Mouse (Mus musculus) adrenal gland, adult 18-20 months (tissue): ENCODE measurements around the gene Bace2. TPM values are rescaled to one million over a fixed set of nuclear protein-coding genes. Genes with fewer than 3 reads are reported as not detected.
A peak's percentile ranks its signal among the peaks of the same experiment; 100 is the strongest.

Source experiments
- DNase-seq, 2 experiments: peaks; one replicate each; pipeline ENCODE4 v3.0.0; 2021 to 2022; ENCODE audit warnings: low spot score in 2 of 2
- total RNA-seq, 2 experiments: library from RNA; stranded (reverse); gene quantifications; 1 replicate in 1 of 2; 2 replicates in 1 of 2; pipeline ENCODE4 v1.2.3; 2021

Gene Bace2
- total RNA-seq, 2 experiments from 2014 or later = 14.9 to 22.3 TPM

GRCm38 (mm10) chr16:97399991-97400390 lies 43.4 kb downstream of the Bace2 start:
- DNase-seq = no peak

DNA sequence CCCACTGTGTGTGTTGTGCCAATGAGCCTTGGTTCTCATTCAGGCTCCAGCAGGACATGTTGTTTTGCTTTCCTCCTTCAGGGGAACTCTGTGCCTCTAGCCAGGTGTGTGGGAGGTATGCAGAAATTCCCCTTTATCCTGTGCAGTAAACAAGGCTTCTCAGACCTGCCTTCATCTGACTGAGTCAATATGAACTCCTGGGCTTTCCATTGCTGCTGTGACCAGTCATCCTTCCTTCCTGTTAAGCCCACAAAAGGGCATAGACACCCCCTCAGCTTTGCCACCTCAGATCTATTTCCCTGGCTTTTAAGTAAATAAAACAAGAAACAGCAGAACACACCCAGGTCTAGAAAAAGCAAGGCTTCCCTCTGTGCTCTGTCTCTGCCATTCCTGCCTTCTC lies 45.2 kb downstream of the Bace2 start:
- DNase-seq = no peak

- DNase-seq = no peak
Observed at GRCm38 (mm10) chr16:97402213-97402785, 45.8 kb downstream of the Bace2 start.

GRCm38 (mm10) chr16:97405476-97406012 lies 49.0 kb downstream of the Bace2 start:
- DNase-seq = no peak

DNA sequence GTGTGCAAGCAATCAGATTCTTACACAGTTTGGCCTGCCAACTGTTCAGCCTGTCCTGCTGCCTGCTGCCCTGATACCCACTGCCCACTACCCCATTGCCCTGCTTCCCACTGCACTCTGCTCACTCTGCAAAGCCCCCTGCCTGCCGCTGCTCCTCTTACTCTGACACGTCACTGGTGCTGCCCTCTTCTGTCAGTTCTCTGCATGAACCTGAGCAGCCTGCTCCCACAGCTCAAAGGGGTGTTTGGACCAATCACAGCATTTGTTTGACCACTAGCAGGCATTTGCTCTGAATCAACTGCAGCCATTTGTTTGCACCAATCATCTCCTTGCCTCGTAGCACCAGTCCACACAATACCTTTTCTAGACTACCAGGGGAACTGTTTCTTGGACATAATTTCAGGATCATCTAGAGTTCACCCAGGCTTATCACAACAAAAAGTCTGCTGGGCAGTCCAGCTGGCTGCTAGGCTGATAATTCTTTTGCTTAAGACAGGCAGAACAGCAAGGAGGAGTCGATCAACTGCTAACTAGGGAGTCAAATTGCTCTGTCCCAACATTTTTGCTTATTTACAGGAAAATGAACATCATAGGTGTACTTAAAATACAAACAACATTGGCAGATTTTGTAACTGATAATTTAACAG lies 61.5 kb downstream of the Bace2 start:
- DNase-seq = peak; percentile 19 to 28

GRCm38 (mm10) chr16:97418749-97419453 lies 62.4 kb downstream of the Bace2 start:
- no peak for DNase-seq

DNA sequence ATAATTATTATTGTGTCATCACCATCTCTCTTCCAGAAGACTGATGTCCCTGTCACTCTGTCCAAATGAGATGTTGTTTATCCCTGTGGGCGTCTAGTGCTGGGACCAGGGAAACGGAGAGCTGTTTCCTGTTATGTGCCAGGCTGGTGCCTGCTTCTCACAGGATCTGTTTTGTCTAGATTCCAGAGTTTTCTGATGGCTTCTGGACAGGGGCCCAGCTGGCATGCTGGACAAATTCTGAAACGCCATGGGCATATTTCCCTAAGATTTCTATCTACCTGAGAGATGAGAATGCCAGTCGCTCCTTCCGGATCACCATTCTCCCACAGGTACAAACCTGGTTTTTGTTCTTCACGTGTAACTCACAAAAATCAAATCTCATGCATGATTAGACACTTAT lies 65.1 kb downstream of the Bace2 start:
- DNase-seq = no peak

- DNase-seq = no peak
Observed at GRCm38 (mm10) chr16:97423627-97424026, 67.1 kb downstream of the Bace2 start.

DNA sequence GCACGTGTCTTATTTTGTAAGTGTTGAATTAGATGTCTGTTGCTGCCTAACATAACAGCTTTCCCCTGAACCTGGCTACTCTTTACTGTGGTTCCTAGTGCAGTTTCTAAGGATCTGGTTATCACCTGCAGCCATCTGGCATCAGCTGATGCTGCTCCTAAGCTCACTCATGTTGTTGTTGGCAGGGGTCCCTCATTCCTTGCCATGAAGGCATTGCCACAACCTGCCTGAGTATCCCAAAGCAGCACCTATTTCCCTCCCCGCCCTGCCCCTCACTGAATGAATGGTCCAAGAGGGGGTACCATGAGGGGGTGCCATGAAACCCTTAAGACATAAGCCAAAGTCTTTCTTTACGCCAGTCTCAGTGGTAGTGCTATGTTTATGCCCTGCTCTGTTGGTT lies 71.5 kb downstream of the Bace2 start:
- DNase-seq = no peak

- no peak for DNase-seq
Observed at GRCm38 (mm10) chr16:97430091-97430490, 73.5 kb downstream of the Bace2 start.

GRCm38 (mm10) chr16:97431328-97431727 lies 74.8 kb downstream of the Bace2 start:
- DNase-seq = peak; percentile 39 to 56

DNA sequence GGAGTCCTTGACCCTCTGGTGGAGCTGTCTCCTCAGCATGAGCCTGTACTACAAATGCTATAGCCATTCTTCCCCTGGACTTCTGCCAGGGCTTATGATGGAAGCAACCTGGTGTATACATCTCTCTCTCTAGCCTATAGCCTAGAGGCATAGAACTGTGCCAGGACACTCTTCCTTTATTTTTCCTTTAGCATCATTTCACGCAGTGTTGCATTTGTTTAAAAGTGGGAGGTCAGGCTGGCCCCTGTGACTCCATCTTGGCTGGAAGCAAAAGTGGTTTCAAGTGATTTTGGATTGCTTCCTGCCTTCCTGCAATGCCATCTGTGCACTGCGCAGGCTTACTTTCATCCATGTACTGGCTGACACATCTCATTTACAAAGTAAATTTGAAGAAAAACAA lies 77.7 kb downstream of the Bace2 start:
- no peak for DNase-seq

DNA sequence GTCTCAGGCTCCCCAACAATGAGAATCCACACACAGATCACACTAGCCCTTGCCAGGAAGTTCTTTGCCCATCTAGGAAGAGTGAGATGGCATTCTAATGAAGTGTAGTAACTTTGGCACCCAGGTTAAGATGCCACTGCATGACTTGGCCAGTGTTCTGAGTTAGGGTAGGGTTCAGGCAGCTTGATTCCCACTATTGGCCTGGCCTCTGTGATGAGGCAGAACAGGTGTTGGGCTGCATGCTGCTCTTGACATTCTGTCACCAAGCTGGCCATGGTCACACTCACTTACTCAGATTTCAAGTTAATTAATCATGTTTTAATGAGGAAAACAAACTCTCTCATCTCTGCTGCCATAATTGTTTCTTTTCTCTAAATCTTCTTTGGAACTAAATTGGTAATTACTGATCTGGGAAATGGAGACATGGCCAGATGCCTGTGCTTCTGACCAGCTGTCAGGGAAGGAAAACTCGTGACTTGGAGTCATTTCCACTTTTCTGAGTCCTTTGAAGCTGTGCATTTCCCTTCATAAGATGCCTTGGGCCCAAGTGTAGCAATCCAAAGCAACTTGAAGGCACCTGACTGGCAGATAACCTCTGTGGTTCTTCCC lies 81.0 kb downstream of the Bace2 start:
- no peak for DNase-seq

GRCm38 (mm10) chr16:97438191-97438590 lies 81.6 kb downstream of the Bace2 start:
- DNase-seq = no peak

DNA sequence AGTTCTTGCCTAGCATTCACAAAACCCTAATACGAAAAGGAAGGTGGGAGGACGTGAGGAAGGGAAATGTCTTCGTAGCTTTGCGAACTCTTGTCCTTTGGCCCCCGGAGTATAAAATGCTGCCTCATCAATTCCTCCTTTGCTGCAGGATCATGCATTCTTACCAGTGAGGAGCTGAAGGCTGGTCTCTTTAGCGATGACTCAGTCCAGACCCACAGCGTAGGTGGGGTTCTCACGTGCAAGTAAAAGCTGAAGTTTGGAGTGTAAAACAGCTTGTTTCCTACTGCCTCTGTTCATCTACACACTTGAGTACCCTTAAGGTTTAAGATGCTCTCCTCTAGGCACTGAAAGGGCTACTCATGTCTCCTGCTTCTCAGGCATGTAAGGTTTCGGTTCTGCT lies 85.4 kb downstream of the Bace2 start:
- DNase-seq = no peak

DNA sequence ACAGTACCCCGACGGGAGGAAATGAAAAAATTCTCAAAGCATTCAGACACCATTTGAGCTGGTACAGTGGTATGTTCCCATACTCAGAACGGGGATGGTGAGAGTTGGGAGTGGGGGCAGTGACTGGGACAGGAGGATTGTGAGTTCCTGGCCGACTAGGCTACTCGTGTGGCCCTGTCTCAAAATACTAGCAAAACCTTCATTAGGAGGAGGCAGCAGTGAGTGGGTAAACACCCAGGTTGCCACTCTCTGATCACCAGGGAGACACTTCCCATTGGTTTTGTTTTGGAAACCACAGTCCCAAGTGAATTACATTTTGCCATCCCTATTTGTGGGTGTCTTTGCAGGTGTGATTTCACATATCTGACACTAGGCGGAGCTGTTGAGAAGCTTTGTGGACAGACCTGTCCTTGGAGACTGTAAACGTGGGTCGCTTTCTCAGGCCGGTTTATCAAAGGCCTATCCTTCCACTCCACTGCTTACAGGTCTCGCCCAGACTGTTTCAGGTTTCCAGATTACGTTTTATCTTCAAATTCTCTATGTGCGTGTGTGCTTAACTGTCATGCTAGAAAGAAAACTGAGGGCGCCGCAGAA lies 87.2 kb downstream of the Bace2 start:
- peak in 1 of 2 experiments; percentile 31 for DNase-seq

DNA sequence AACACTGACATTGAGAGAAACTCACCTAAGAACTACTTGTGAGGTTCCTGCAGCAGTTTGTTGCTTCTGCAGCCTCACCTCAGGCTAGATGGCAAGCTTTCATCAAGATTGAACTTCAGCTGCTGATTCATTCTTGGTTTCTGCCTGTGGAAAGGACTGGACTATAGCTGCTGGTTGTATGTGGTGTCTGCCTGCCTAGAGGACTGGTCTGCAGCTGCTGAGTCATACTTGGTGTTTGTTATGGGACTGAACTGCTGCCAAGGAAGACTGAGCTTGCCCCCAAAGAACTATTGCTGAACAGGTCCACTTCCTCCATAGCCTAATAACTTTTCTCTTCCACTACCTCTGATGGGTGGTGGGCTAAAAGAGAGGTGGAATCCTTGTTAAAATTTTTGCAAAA lies 90.8 kb downstream of the Bace2 start:
- no peak for DNase-seq

DNA sequence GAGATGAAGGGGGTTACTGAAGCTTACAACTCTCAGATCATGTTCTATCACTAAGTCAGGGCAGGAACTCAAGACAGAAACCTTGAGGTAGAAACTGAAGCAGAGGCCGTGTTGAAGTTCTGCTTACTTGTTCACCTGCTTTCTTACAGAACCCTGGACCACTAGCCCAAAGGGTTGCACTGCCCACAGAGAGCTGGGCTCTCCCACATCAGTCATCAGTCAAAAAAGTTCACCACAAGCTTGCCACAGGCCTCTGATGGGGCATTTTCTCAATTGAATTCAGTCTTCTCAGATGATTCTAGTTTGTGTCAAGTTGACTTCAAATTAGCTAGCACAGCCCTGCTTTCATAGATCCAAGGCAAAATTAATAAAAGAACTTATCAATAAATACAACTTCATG lies 103.3 kb downstream of the Bace2 start:
- DNase-seq = no peak

DNA sequence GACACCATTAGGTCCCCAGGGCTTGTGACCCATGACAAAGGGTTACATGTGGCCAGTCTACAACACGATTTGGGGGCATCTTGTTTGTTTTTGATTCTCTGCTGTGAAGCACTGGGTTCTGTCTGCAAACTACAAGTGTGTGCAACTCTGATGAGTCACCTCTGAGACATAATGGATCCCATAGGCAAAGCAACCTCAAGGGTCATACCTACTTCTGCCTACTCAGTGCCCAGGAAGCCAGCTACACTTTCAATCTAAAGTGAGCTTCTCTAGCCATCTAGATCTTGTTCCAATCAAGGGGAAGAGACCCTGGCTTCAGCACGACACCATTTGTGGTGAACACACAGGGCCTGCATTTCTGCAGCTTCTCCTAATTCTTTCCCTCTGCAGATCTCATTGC lies 104.7 kb downstream of the Bace2 start:
- no peak for DNase-seq

DNA sequence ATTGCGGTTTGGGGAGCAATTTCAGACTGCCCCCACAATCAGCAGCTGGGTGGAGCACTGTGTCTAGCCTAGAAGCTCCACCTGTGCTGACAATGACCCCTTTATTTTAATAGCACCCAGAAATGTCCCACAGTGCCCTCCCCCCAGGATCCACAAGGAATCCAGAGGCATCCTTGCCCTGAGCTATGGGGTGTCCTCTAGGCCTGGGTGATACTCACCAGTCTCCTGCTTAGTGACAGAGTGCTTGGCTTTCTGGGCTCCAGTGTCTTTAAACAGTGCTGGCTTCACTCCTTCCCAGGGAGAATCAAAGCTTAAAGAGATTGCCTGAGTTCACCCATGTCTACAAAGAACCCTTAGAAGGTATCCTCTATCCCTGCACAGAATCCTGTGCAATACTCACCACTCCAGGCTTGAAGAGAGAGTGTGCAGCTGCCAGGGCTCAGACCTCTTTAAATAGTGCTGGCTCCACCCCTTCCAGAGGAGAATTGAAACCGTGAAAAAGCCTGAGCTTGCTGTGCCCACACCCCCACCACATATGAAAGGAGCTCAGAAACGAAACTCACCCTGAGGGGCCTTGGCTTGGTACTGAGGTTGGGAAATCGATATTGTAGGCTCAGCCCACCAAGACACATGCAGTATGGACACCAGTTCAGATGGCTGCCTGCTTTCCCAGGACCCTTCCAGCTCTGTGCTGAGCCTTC lies 106.1 kb downstream of the Bace2 start, which contains the start of gene Mx1:
TSS of gene Mx1 (minus strand) at position 427 of the 701 bp plus-strand sequence.
- DNase-seq = no peak
